In genomic region chr5:116485069-116485468, GRCm38 (mm10) we compare ENCODE assay signal across 8 mouse cellular contexts.
DNase-seq lines count a peak whose midpoint lies in the region; ATAC-seq and TF ChIP-seq lines count a peak whose summit lies in the region.

No protein-coding gene starts in this region.

- H3K4me2 ChIP-seq in kidney, embryonic 14.5 days (replicated peaks; ENCODE audit: low read depth, low read length) = no peak overlapping the region

- TF ChIP-seq CTCF in cerebellum, adult 2 months (IDR thresholded peaks at IDR 0.05; ENCODE audit: borderline replicate concordance, insufficient read depth, low read depth, low read length) = no peak

- no peak overlapping the region for H3K4me3 ChIP-seq in heart, embryonic 10.5 days
- H3K4me3 ChIP-seq in kidney, embryonic 14.5 days (ENCODE audit: low read length) = no peak overlapping the region
- H3K4me3 ChIP-seq in midbrain, embryonic 10.5 days = no peak overlapping the region
- no peak overlapping the region for H3K4me3 ChIP-seq in cerebellum, adult 2 months (replicated peaks; ENCODE audit: insufficient read depth, low read depth, low read length)

- peak; percentile 51; the same call in 1 of the 2 replicates for ATAC-seq in kidney, embryonic 14.5 days (ENCODE audit: low FRiP score, low TSS enrichment)
- ATAC-seq in cerebellum, adult (ENCODE audit: insufficient number of reproducible peaks, low FRiP score, low TSS enrichment) = no peak

- TF ChIP-seq POLR2A in cerebellum, adult 2 months (IDR thresholded peaks at IDR 0.05; ENCODE audit: borderline replicate concordance, insufficient read depth, low read length) = no peak

- H3K9ac ChIP-seq in kidney, embryonic 14.5 days (ENCODE audit: low read depth, low read length) = no peak overlapping the region

- H3K9me3 ChIP-seq in heart, embryonic 10.5 days = no peaks in the 10 kb centered on the region
- H3K9me3 ChIP-seq in kidney, embryonic 14.5 days (ENCODE audit: control insufficient read depth, low read length) = no peaks in the 10 kb centered on the region
- no peaks in the 10 kb centered on the region for H3K9me3 ChIP-seq in midbrain, embryonic 10.5 days (replicated peaks)

- no peaks in the 10 kb centered on the region for H3K36me3 ChIP-seq in heart, embryonic 10.5 days
- H3K36me3 ChIP-seq in kidney, embryonic 14.5 days (ENCODE audit: control insufficient read depth, insufficient read depth, low read length) = no peaks in the 10 kb centered on the region
- H3K36me3 ChIP-seq in midbrain, embryonic 10.5 days = peaks cover 18% of the 10 kb centered on the region; the same call in 1 of the 2 replicates

- no peaks in the 10 kb centered on the region; the same call in 1 of the 2 replicates for H3K27me3 ChIP-seq in heart, embryonic 10.5 days (ENCODE audit: insufficient read depth, poor library complexity, severe bottlenecking)
- H3K27me3 ChIP-seq in kidney, embryonic 14.5 days (ENCODE audit: control insufficient read depth, insufficient read depth, low read length) = no peaks in the 10 kb centered on the region
- no peaks in the 10 kb centered on the region for H3K27me3 ChIP-seq in midbrain, embryonic 10.5 days (ENCODE audit: low read depth, poor library complexity, severe bottlenecking)
- no peaks in the 10 kb centered on the region for H3K27me3 ChIP-seq in cerebellum, adult 2 months (ENCODE audit: control insufficient read depth, insufficient read depth, low read length)

- peak; percentile 94 for DNase-seq in heart, adult 11 months
- no peak for DNase-seq in heart, adult 8-10 months (ENCODE audit: low spot score)
- no peak for DNase-seq in heart, embryonic 10.5 days (ENCODE audit: low spot score)
- DNase-seq in midbrain, embryonic 10.5 days (ENCODE audit: low spot score) = peak; percentile 56
- no peak for DNase-seq in cerebellum, adult 2 months
- no peak for DNase-seq in left cerebral cortex, postnatal 36 days (ENCODE audit: low spot score in 2 of 2)

- whole genome bisulfite sequencing in heart, embryonic 10.5 days = 5% methylated on average over 5 of the region's 5 CpGs
- WGBS in kidney, embryonic 14.5 days = 19% methylated on average over 5 of the region's 5 CpGs
- WGBS in midbrain, embryonic 10.5 days = 30% methylated on average over 5 of the region's 5 CpGs
- 23% methylated on average over 5 of the region's 5 CpGs for WGBS in cerebellum, adult 2 months

- H3K4me1 ChIP-seq in heart, embryonic 10.5 days = peaks cover 26% of the 10 kb centered on the region
- peaks cover 15% of the 10 kb centered on the region for H3K4me1 ChIP-seq in kidney, embryonic 14.5 days (ENCODE audit: control insufficient read depth, insufficient read depth, low read length)
- peaks cover 39% of the 10 kb centered on the region for H3K4me1 ChIP-seq in midbrain, embryonic 10.5 days
- peaks cover 25% of the 10 kb centered on the region for H3K4me1 ChIP-seq in cerebellum, adult 2 months (ENCODE audit: control insufficient read depth, insufficient read depth, low read length)

- H3K27ac ChIP-seq in heart, embryonic 10.5 days = 0 out of 2 replicates have a peak overlapping the region, but pooled peaks have one; percentile 4
- no peak overlapping the region for H3K27ac ChIP-seq in kidney, embryonic 14.5 days (ENCODE audit: low read depth, low read length)
- no peak overlapping the region for H3K27ac ChIP-seq in midbrain, embryonic 10.5 days (replicated peaks)
- H3K27ac ChIP-seq in cerebellum, adult 2 months (ENCODE audit: insufficient read depth, low read length) = no peak overlapping the region

- intact Hi-C loops in left cerebral cortex, postnatal 36 days (cut with DNase I) = no loop called here

Comparison
In these comparisons a context has a peak if more than half of its experiments do, and no peak if none do; other contexts are left out.
1. DNase-seq: peak in heart, adult 11 months (single experiment) and midbrain, embryonic 10.5 days (single experiment); none in heart, adult 8-10 months (single experiment), heart, embryonic 10.5 days (single experiment), cerebellum, adult 2 months (0 of 2) and left cerebral cortex, postnatal 36 days (0 of 2).